Mouse (Mus musculus): ENCODE measurements at regions not wholly inside any gene's neighbourhood (a gene's known extent, or its start where the extent isn't known, plus 50 kb on each side); places are given as distances from the start of the nearest gene placed in this dataset.

DNA sequence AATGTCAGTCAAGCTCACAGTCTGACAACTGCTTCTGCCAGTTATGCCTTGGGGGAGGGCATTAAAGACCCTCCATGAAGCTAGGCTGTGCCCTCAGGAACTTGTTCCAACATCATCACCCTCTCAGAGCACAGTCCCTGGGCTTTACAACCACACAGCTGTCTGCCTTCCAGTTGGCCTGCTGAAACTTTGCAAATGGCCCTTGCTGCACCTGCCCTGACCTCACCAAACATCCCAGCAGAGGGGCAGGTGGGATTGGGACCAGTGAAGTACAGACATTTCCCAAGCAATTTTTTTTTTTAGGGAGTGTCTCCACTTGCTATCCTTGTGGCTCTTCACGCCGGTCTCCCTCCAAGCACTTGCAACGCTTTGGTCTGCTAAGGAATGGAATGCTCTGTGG, 130.9 kb downstream of the Sox9 start:
- Histone ChIP-seq H3K27ac (ENCODE audit: low read length) (no peak overlapping the region), H3K4me3 (ENCODE audit: low read length) (no peak overlapping the region), H3K9me3 (replicated peaks; ENCODE audit: control insufficient read depth, low read length) (no peaks in the 10 kb centered on the region), H3K4me1 (ENCODE audit: control insufficient read depth, insufficient read depth, low read length) (no peaks in the 10 kb centered on the region), H3K36me3 (ENCODE audit: control insufficient read depth, insufficient read depth) (no peaks in the 10 kb centered on the region), H3K9ac (ENCODE audit: low read length) (no peak overlapping the region), H3K27me3 (ENCODE audit: control insufficient read depth, insufficient read depth, low read length) (no peaks in the 10 kb centered on the region), H3K4me2 (ENCODE audit: low read depth, low read length) (no peak overlapping the region)
- WGBS = 36% methylated on average over 3 of the region's 3 CpGs
- no peak for ATAC-seq (replicated peaks; ENCODE audit: extremely low read depth, insufficient read depth, low FRiP score)

DNA sequence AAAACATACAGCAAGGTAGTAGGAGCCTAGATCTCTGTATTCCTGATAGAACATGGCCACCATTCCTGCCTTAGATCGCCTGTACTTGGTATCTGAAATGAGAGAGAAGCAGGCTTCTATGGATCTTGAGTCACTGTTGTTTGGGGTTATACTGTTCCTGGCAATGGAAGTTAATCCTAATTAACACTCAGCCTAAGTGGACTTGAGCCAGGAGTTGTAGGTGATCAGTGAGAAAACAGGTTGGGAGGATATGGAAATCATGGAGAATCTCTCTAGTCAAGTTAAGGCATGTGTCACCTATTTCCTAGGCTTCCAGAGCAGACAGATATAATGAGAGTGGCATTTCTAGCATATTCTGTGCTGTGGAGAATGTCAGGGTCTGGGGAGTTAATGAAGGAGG, 134.9 kb downstream of the Sox9 start:
- Histone ChIP-seq H3K4me2 (ENCODE audit: low read depth, low read length) (no peak overlapping the region), H3K9me3 (replicated peaks; ENCODE audit: control insufficient read depth, low read length) (no peaks in the 10 kb centered on the region), H3K27me3 (ENCODE audit: control insufficient read depth, insufficient read depth, low read length) (no peaks in the 10 kb centered on the region; the same call in 1 of the 2 replicates), H3K4me3 (ENCODE audit: low read length) (no peak overlapping the region), H3K27ac (ENCODE audit: low read length) (no peak overlapping the region), H3K36me3 (ENCODE audit: control insufficient read depth, insufficient read depth) (no peaks in the 10 kb centered on the region), H3K9ac (ENCODE audit: low read length) (no peak overlapping the region), H3K4me1 (ENCODE audit: control insufficient read depth, insufficient read depth, low read length) (no peaks in the 10 kb centered on the region)
- ATAC-seq (replicated peaks; ENCODE audit: extremely low read depth, insufficient read depth, low FRiP score) = no peak
- WGBS = 77% methylated on average over 1 of the region's 1 CpGs

DNA sequence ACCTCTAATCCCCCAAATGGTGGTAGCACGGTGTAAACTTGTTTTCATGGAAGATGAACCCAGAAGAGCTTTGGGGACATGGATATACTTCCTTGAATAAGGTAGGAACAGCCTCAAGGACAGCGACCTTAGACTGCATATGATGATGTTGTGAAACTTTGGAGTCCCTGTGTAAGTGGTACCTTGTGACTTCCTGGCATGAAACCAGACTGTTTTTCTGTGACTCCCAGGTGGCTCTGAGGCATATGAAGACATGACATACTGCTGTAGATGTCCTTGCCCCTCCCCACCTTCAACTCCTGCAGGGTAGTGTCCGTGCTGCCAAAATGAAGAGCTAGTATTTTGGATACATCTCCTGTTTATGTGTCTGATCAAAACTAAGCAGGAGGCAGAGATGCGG, 138.1 kb downstream of the Sox9 start:
- WGBS = 81% methylated on average over 4 of the region's 4 CpGs
- Histone ChIP-seq H3K27me3 (ENCODE audit: control insufficient read depth, insufficient read depth, low read length) (no peaks in the 10 kb centered on the region; the same call in 1 of the 2 replicates), H3K4me2 (ENCODE audit: low read depth, low read length) (no peak overlapping the region), H3K36me3 (ENCODE audit: control insufficient read depth, insufficient read depth) (no peaks in the 10 kb centered on the region), H3K27ac (ENCODE audit: low read length) (no peak overlapping the region), H3K4me3 (ENCODE audit: low read length) (no peak overlapping the region), H3K9me3 (replicated peaks; ENCODE audit: control insufficient read depth, low read length) (no peaks in the 10 kb centered on the region), H3K9ac (ENCODE audit: low read length) (no peak overlapping the region), H3K4me1 (ENCODE audit: control insufficient read depth, insufficient read depth, low read length) (no peaks in the 10 kb centered on the region)
- no peak for ATAC-seq (replicated peaks; ENCODE audit: extremely low read depth, insufficient read depth, low FRiP score)

- Histone ChIP-seq H3K9ac (ENCODE audit: low read length) (no peak overlapping the region), H3K4me3 (ENCODE audit: low read length) (no peak overlapping the region), H3K27ac (ENCODE audit: low read length) (no peak overlapping the region), H3K27me3 (ENCODE audit: control insufficient read depth, insufficient read depth, low read length) (no peaks in the 10 kb centered on the region; the same call in 1 of the 2 replicates), H3K4me1 (ENCODE audit: control insufficient read depth, insufficient read depth, low read length) (no peaks in the 10 kb centered on the region), H3K36me3 (ENCODE audit: control insufficient read depth, insufficient read depth) (no peaks in the 10 kb centered on the region), H3K9me3 (replicated peaks; ENCODE audit: control insufficient read depth, low read length) (no peaks in the 10 kb centered on the region), H3K4me2 (ENCODE audit: low read depth, low read length) (no peak overlapping the region)
- ATAC-seq (replicated peaks; ENCODE audit: extremely low read depth, insufficient read depth, low FRiP score) = no peak
- WGBS = 39% methylated on average over 1 of the region's 1 CpGs
Measured at GRCm38 (mm10) chr11:112924577-112924976, 142.6 kb downstream of the Sox9 start.

DNA sequence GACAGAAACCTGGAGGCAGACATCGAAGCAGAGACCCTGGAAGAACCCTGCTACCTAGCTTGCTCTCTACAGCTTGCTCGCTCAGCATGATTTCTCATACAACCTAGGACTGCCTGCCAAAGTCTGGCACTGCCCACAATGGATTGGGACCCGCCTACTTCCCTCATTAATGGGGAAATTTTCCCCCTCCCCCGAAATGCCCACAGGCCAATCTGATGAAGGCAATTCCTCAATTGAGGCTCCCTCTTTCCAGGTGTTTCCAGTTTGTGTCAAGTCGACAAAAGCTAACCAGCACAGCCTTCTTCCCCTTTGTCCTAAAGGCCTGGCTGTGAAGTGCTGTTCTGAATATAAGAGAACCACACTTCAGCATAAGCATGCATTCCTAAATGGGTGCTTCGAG, 143.1 kb downstream of the Sox9 start:
- no peaks in the 10 kb centered on the region for H3K9me3 ChIP-seq (replicated peaks; ENCODE audit: control insufficient read depth, low read length)
- H3K36me3 ChIP-seq (ENCODE audit: control insufficient read depth, insufficient read depth) = no peaks in the 10 kb centered on the region
- H3K4me1 ChIP-seq (ENCODE audit: control insufficient read depth, insufficient read depth, low read length) = no peaks in the 10 kb centered on the region
- ATAC-seq (replicated peaks; ENCODE audit: extremely low read depth, insufficient read depth, low FRiP score) = no peak
- H3K4me2 ChIP-seq (ENCODE audit: low read depth, low read length) = no peak overlapping the region
- 55% methylated on average over 6 of the region's 6 CpGs for WGBS
- no peak overlapping the region for H3K27ac ChIP-seq (ENCODE audit: low read length)
- no peak overlapping the region for H3K4me3 ChIP-seq (ENCODE audit: low read length)
- H3K9ac ChIP-seq (ENCODE audit: low read length) = no peak overlapping the region
- no peaks in the 10 kb centered on the region; the same call in 1 of the 2 replicates for H3K27me3 ChIP-seq (ENCODE audit: control insufficient read depth, insufficient read depth, low read length)

DNA sequence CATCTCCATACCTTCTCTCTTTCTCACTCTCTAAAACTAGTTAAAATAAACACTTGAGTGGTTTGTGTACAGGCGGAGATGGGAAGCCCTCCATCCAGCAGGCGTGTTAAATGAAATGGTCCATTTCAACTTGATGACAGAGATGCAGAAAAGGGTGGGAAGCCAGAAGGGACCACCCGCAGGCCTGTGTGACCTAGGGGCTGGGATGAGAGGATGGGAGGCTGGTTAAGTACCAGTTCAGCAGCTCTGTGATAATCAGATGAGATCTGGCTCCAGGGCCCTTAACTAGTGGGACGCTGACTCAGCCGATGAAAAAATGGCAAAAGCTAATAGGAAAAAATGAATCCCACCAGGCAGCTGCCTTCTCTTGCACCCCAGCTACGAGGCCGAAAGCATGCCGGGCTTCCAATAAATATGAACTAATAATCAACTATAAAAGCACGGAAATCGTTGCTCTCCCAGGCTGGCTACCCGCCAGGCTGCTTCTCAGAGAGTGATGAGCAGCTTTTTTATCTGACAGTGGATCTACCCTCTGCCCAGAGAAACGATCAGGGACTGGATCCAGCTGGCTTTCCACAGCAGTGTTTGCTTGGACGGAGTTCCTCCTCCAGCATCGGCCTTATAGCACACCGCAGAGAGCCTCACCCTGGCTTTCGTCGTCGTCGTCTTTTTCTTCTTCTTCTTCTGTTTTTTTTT, 144.5 kb downstream of the Sox9 start:
- Histone ChIP-seq H3K36me3 (ENCODE audit: control insufficient read depth, insufficient read depth) (no peaks in the 10 kb centered on the region), H3K4me3 (ENCODE audit: low read length) (no peak overlapping the region), H3K27ac (ENCODE audit: low read length) (no peak overlapping the region), H3K4me1 (ENCODE audit: control insufficient read depth, insufficient read depth, low read length) (no peaks in the 10 kb centered on the region), H3K27me3 (ENCODE audit: control insufficient read depth, insufficient read depth, low read length) (no peaks in the 10 kb centered on the region; the same call in 1 of the 2 replicates), H3K9me3 (replicated peaks; ENCODE audit: control insufficient read depth, low read length) (no peaks in the 10 kb centered on the region), H3K4me2 (ENCODE audit: low read depth, low read length) (no peak overlapping the region), H3K9ac (ENCODE audit: low read length) (no peak overlapping the region)
- 72% methylated on average over 19 of the region's 19 CpGs for WGBS
- no peak for ATAC-seq (replicated peaks; ENCODE audit: extremely low read depth, insufficient read depth, low FRiP score)

DNA sequence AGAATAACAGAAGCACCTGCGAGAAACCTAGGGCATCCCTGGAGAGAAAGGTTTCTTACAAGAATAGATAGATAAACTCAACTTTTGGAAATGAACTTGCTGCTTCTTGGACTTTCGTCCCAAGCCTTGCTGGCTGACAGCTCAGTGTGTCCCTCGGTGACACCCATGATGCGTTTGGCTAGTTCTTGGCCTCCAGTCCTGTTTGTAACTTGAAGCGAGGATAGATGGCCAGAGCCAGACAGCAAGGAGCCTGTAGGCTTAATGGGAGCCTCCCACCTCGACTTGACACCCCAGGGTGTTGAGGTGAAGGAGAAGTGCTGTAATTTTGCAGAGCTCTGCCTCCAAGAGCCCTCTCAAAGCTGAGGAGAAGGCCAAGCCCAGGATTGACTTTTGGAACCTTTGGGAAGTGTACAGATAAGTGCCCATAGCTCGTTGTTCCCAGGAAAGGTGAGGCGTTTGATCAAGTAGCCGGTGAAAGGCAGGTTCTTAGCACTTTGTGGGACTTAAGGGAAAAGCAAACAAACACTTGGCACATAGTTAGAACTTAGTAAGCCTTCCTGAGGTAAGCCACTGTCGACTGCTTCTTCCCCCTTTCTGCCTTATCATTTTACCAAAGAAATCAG, 148.3 kb downstream of the Sox9 start:
- Histone ChIP-seq H3K4me3 (ENCODE audit: low read length) (no peak overlapping the region), H3K36me3 (ENCODE audit: control insufficient read depth, insufficient read depth) (no peaks in the 10 kb centered on the region), H3K9ac (ENCODE audit: low read length) (no peak overlapping the region), H3K9me3 (replicated peaks; ENCODE audit: control insufficient read depth, low read length) (no peaks in the 10 kb centered on the region), H3K27me3 (ENCODE audit: control insufficient read depth, insufficient read depth, low read length) (peaks cover 4% of the 10 kb centered on the region; the same call in 1 of the 2 replicates), H3K4me2 (ENCODE audit: low read depth, low read length) (no peak overlapping the region), H3K4me1 (ENCODE audit: control insufficient read depth, insufficient read depth, low read length) (no peaks in the 10 kb centered on the region), H3K27ac (ENCODE audit: low read length) (no peak overlapping the region)
- 21% methylated on average over 10 of the region's 10 CpGs for WGBS
- ATAC-seq (replicated peaks; ENCODE audit: extremely low read depth, insufficient read depth, low FRiP score) = no peak

- no peak for ATAC-seq (replicated peaks; ENCODE audit: extremely low read depth, insufficient read depth, low FRiP score)
- Histone ChIP-seq H3K27ac (ENCODE audit: low read length) (no peak overlapping the region), H3K4me3 (ENCODE audit: low read length) (no peak overlapping the region), H3K9me3 (replicated peaks; ENCODE audit: control insufficient read depth, low read length) (no peaks in the 10 kb centered on the region), H3K9ac (ENCODE audit: low read length) (no peak overlapping the region), H3K36me3 (ENCODE audit: control insufficient read depth, insufficient read depth) (no peaks in the 10 kb centered on the region), H3K4me2 (ENCODE audit: low read depth, low read length) (no peak overlapping the region), H3K27me3 (ENCODE audit: control insufficient read depth, insufficient read depth, low read length) (peaks cover 4% of the 10 kb centered on the region; the same call in 1 of the 2 replicates), H3K4me1 (ENCODE audit: control insufficient read depth, insufficient read depth, low read length) (no peaks in the 10 kb centered on the region)
- WGBS = 90% methylated on average over 10 of the region's 10 CpGs
Measured at GRCm38 (mm10) chr11:112938035-112938434, 156.0 kb downstream of the Sox9 start.

DNA sequence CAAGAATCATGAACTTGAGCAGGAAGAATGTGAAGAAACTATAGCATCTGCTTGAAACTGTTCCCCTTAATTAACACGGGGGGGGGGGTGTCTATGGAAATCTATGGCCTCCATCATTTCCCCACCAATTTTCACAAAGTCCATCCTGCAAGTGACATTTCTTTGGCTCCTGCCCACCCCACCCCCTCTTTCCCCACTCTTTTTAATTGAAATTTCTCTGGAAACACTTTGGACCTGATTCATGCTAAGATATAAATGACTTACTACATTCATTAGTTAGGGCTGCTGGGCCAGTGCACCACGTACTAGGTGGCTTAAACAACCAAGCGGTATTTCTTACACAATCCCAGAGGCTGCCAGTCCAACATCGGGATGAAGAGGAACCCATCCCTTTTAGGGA, 169.4 kb downstream of the Sox9 start:
- 0 out of 2 replicates have a peak, but pooled peaks cover 2% of the 10 kb centered on the region for H3K27me3 ChIP-seq (ENCODE audit: control insufficient read depth, insufficient read depth, low read length)
- 67% methylated on average over 4 of the region's 4 CpGs for WGBS
- H3K27ac ChIP-seq (ENCODE audit: low read length) = no peak overlapping the region
- H3K4me3 ChIP-seq (ENCODE audit: low read length) = no peak overlapping the region
- no peaks in the 10 kb centered on the region for H3K36me3 ChIP-seq (ENCODE audit: control insufficient read depth, insufficient read depth)
- no peak for ATAC-seq (replicated peaks; ENCODE audit: extremely low read depth, insufficient read depth, low FRiP score)
- H3K9me3 ChIP-seq (replicated peaks; ENCODE audit: control insufficient read depth, low read length) = no peaks in the 10 kb centered on the region
- H3K4me1 ChIP-seq (ENCODE audit: control insufficient read depth, insufficient read depth, low read length) = 0 out of 2 replicates have a peak, but pooled peaks cover 3% of the 10 kb centered on the region
- H3K4me2 ChIP-seq (ENCODE audit: low read depth, low read length) = no peak overlapping the region
- H3K9ac ChIP-seq (ENCODE audit: low read length) = no peak overlapping the region

All from heart, embryonic 16.5 days (tissue).